Mouse (Mus musculus): Measurements from ENCODE around the gene Thop1. TPM values are rescaled to one million over a fixed set of nuclear protein-coding genes. Genes with fewer than 3 reads are reported as not detected.
"Not testable (repeated sequence)": the region's sequence is repeated elsewhere in the genome, so short reads cannot be mapped to it uniquely, and the experiment has no call there.

Thop1 gene
- polyA plus RNA-seq, 1 experiment from 2014 or later, result 87.7 TPM

DNA sequence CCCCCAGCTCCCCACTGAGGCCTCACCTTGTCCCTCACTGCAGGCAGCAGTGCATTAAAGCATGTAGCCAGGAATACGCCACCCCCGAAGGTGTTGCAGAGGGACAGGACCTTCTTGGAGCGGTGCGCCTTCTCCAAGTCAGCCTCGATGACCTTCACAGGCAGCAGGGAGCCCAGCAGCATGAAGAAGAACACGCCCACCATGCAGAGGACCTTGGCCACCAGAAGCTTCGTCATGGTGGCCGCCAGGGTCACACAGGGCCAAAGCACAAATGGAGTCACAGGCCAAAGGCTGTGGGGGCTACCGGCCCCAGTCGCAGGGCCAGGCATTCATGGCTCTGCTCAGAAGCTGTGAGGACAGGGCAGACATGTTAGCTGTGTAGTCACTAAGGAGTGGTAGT, 36.2 kb upstream of the Thop1 start:
- no peak overlapping the region for H3K9ac ChIP-seq
- no peaks in the 10 kb centered on the region for H3K27me3 ChIP-seq
- no peak overlapping the region for H3K27ac ChIP-seq (replicated peaks)
- H3K4me1 ChIP-seq, result no peaks in the 10 kb centered on the region; the same call in 1 of the 2 replicates
- peaks cover 35% of the 10 kb centered on the region for H3K36me3 ChIP-seq
- H3K4me3 ChIP-seq (replicated peaks), result no peak overlapping the region
- 78% methylated on average over 10 of the region's 10 CpGs for WGBS
- no peaks in the 10 kb centered on the region for H3K9me3 ChIP-seq (replicated peaks)
- H3K4me2 ChIP-seq (replicated peaks), result no peak overlapping the region
- no peak for ATAC-seq (ENCODE audit: insufficient number of reproducible peaks, low FRiP score, low TSS enrichment, low read depth)

DNA sequence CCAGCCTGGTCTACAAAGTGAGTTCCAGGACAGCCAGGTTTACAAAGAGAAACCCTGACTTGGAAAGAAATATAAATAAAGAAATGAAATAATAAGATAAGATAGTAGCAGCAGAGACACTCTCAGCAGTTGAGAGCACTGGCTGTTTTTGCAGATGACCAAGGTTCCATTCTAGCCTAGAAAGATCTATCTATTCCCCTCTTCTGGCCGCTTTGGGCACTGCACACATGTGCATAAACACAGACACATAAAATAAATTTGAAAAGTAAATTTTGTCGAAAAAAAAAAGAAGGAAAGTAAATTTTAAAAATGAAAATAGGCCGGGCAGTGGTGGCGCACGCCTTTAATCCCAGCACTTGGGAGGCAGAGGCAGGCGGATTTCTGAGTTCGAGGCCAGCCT, 33.6 kb upstream of the Thop1 start:
- H3K9ac ChIP-seq, result no peak overlapping the region
- WGBS, result 71% methylated on average over 7 of the region's 7 CpGs
- no peak for ATAC-seq (ENCODE audit: insufficient number of reproducible peaks, low FRiP score, low TSS enrichment, low read depth)
- peaks cover 24% of the 10 kb centered on the region for H3K36me3 ChIP-seq
- no peaks in the 10 kb centered on the region for H3K9me3 ChIP-seq (replicated peaks)
- no peaks in the 10 kb centered on the region for H3K27me3 ChIP-seq
- no peaks in the 10 kb centered on the region; the same call in 1 of the 2 replicates for H3K4me1 ChIP-seq
- H3K27ac ChIP-seq (replicated peaks), result no peak overlapping the region
- no peak overlapping the region for H3K4me3 ChIP-seq (replicated peaks)
- no peak overlapping the region for H3K4me2 ChIP-seq (replicated peaks)

DNA sequence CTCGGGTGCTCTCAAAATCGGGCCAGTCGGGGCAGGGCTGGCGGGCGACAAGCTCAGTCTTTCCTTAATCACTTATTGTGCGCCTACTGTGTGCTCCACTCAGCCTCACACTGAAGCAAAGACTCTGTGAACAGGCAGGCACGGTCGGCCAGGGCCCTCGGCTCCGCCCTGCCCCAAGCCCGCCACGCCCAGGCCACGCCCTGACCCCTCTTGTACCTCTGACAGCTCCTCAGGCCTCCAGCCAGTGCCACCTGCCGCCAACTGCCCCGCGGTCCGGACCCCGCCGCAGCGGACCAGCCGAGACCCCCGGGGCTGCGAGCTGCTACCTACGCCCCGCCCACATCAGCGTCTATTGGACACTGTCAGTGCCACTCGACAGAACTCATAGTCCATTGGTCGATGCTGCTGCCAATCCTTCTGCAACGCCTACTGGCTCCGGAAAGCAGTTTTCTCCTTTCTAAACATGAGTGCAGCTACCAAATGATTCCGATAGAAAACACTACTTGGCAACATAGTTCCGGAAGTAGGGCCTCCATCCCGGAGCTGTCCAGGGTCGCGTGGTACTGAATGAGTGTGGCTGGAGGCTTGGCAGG, 32.8 kb upstream of the Thop1 start, which contains the start of gene Slc39a3:
TSS of gene Slc39a3 (minus strand) at position 439 of the 593 bp plus-strand sequence.
- no peaks in the 10 kb centered on the region; the same call in 1 of the 2 replicates for H3K4me1 ChIP-seq
- H3K36me3 ChIP-seq, result peaks cover 16% of the 10 kb centered on the region
- peak within 1 kb of the TSS; percentile 91 for H3K4me3 ChIP-seq (replicated peaks)
- peak within 1 kb of the TSS; percentile 79 for H3K4me2 ChIP-seq (replicated peaks)
- H3K9ac ChIP-seq, result peak within 1 kb of the TSS; percentile 84
- H3K27me3 ChIP-seq, result no peaks in the 10 kb centered on the region
- H3K27ac ChIP-seq (replicated peaks), result no peak within 1 kb of the TSS
- WGBS, result under 1% methylated on average over 35 of the region's 35 CpGs
- peak; percentile 98 for ATAC-seq (ENCODE audit: insufficient number of reproducible peaks, low FRiP score, low TSS enrichment, low read depth)
- no peaks in the 10 kb centered on the region for H3K9me3 ChIP-seq (replicated peaks)

DNA sequence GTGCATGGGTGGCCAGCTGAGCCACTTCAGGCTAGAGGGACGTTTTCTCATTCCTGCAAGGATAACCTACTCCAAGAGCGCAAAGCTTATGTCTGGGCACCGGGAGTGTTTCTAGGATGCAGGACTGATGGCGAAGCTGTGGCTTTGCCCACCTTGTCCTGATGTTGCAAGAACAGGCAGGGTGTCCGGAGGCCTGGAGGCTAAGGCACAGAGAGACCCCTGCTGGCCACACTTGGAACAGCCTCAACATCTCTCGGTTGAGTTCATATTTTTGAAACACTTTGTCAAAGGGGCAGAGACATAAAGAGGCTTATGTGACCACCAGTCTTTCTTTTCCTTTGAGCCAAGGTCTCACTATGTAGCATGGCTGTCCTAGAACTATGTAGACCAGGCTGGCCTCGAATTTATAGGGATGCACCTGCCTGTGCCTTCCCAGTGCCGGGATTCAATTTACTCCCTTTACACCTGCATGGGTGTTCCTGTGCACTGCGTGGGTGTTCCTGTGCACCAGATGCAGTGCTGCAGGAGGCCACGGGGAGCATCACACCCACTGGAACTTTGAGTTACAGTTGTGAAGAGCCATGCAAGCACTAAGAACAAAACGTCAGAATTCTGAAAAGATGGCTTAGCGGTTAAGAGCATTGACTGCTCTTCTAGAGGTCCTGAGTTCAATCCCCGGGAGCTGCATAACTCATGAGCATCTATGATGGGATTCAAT, 28.2 kb upstream of the Thop1 start:
- WGBS, result 31% methylated on average over 13 of the region's 13 CpGs
- Histone ChIP-seq H3K9ac (no peak overlapping the region), H3K4me2 (replicated peaks) (no peak overlapping the region), H3K4me3 (replicated peaks) (no peak overlapping the region), H3K4me1 (no peaks in the 10 kb centered on the region; the same call in 1 of the 2 replicates), H3K36me3 (peaks cover 38% of the 10 kb centered on the region), H3K27me3 (no peaks in the 10 kb centered on the region), H3K27ac (replicated peaks) (no peak overlapping the region), H3K9me3 (replicated peaks) (no peaks in the 10 kb centered on the region)
- no peak for ATAC-seq (ENCODE audit: insufficient number of reproducible peaks, low FRiP score, low TSS enrichment, low read depth)

DNA sequence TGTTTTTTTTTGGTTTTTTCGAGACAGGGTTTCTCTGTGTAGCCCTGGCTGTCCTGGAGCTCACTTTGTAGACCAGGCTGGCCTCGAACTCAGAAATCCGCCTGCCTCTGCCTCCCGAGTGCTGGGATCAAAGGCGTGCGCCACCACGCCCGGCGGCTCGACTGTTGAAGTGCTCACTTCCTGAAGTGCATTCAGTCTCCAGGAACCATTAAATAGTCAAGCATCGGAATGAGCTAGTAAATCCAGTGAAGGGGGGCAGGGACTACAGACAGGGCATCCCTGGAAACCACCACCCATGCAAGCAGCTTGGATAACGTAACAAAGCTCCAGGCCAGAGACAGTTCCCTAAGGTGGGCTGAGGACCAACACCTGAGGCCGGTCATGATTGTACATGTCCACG, 24.6 kb upstream of the Thop1 start:
- H3K27ac ChIP-seq (replicated peaks); H3K9ac ChIP-seq; H3K4me3 ChIP-seq (replicated peaks); H3K4me2 ChIP-seq (replicated peaks); H3K9me3 ChIP-seq (replicated peaks); H3K4me1 ChIP-seq; ATAC-seq (ENCODE audit: insufficient number of reproducible peaks, low FRiP score, low TSS enrichment, low read depth); H3K27me3 ChIP-seq: not testable (repeated sequence)
- H3K36me3 ChIP-seq, result peaks cover 74% of the 10 kb centered on the region
- 91% methylated on average over 14 of the region's 14 CpGs for WGBS

DNA sequence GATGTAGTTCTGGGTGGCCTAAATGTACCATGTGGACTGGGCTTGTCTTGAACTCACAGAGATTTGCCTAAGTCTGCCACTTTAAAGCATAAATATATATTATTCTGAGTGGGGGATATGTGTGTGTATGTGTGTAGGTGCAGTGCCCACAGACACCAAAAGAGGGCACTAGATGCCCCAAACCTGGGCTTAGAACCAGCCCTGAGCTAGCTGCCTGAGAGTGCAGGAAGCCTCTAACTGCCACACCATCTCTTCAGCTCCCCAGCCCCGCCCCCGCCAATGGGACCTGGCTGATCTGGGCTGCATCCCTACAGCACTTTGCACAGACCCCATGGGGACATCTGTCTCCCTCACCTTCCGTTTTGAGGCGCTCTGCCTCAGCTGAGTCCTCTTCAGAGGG, 19.2 kb upstream of the Thop1 start:
- Histone ChIP-seq H3K27ac (replicated peaks) (no peak overlapping the region), H3K4me1 (no peaks in the 10 kb centered on the region), H3K36me3 (peaks cover 73% of the 10 kb centered on the region), H3K9me3 (replicated peaks) (no peaks in the 10 kb centered on the region), H3K27me3 (no peaks in the 10 kb centered on the region), H3K4me3 (replicated peaks) (no peak overlapping the region), H3K9ac (no peak overlapping the region), H3K4me2 (replicated peaks) (no peak overlapping the region)
- no peak for ATAC-seq (ENCODE audit: insufficient number of reproducible peaks, low FRiP score, low TSS enrichment, low read depth)
- WGBS, result 83% methylated on average over 4 of the region's 4 CpGs

DNA sequence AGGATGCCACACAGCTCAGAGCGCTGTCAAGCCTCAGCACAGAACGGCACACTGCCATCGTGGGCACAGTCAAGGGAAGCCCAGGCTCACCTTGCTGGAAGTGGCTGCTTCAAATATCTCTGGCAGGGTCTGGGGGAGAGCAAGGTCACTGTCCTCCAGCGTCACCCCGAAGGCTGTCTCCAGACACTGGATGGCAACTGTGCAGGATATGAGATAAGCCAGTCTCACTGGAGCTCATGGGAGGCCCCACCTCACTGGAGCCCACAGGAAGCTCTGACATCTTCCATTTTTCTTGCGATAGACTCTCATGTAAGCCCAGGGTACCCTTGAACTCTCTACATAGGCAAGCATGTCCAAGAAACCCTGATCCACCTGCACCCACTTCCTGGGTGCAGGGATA, 18.7 kb upstream of the Thop1 start:
- H3K27ac ChIP-seq (replicated peaks), result no peak overlapping the region
- H3K4me1 ChIP-seq, result 0 out of 2 replicates have a peak, but pooled peaks cover under 1% of the 10 kb centered on the region
- no peak overlapping the region for H3K4me2 ChIP-seq (replicated peaks)
- H3K27me3 ChIP-seq, result no peaks in the 10 kb centered on the region
- ATAC-seq (ENCODE audit: insufficient number of reproducible peaks, low FRiP score, low TSS enrichment, low read depth), result no peak
- no peaks in the 10 kb centered on the region for H3K9me3 ChIP-seq (replicated peaks)
- 95% methylated on average over 6 of the region's 6 CpGs for WGBS
- no peak overlapping the region for H3K9ac ChIP-seq
- peaks cover 68% of the 10 kb centered on the region for H3K36me3 ChIP-seq
- H3K4me3 ChIP-seq (replicated peaks), result no peak overlapping the region

DNA sequence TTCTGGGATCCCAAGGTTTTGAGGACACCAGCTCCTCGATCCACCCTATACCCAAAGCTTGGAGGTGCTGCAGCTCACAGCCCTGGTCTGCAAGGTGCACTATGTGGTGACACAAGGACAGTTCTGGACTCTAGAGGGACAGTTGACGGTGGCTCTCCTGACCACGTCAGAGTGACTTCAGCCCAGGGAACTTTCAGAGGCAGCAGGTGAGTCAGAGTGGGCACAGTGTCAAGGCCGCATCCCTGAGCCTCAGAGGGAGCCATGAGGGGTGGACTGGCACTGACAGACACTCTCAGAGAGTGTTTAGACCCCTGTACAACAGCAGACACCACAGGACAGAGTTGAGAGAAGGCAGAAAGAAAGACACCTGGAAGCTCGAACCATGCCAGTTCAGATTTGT, 17.3 kb upstream of the Thop1 start:
- Histone ChIP-seq H3K4me1 (peaks cover 11% of the 10 kb centered on the region; the same call in 1 of the 2 replicates), H3K4me2 (replicated peaks) (no peak overlapping the region), H3K4me3 (replicated peaks) (no peak overlapping the region), H3K27me3 (no peaks in the 10 kb centered on the region), H3K9me3 (replicated peaks) (no peaks in the 10 kb centered on the region), H3K9ac (no peak overlapping the region), H3K36me3 (peaks cover 53% of the 10 kb centered on the region), H3K27ac (replicated peaks) (no peak overlapping the region)
- 92% methylated on average over 5 of the region's 5 CpGs for WGBS
- no peak for ATAC-seq (ENCODE audit: insufficient number of reproducible peaks, low FRiP score, low TSS enrichment, low read depth)

DNA sequence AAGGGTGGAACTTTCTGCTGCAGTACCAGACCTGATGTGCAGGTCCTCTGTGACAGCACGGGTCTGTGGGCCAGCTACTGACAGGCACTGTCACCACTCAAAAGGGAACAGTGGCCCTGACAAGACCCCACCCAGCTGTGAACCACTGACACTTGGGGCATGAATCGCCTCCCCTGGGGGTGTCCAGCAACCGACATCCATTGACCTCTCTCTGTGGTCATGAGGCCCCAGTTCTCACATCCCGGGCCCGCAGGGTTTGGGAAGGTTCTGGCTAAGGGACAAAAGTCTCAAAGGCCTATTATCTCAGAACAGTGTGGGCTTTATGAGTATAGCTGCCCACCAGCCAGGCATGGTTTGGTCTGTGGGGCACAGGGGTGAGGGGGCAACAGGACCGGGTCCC, 14.7 kb upstream of the Thop1 start:
- Histone ChIP-seq H3K4me2 (replicated peaks) (no peak overlapping the region), H3K4me3 (replicated peaks) (no peak overlapping the region), H3K27ac (replicated peaks) (no peak overlapping the region), H3K9me3 (replicated peaks) (no peaks in the 10 kb centered on the region), H3K27me3 (no peaks in the 10 kb centered on the region), H3K9ac (no peak overlapping the region), H3K36me3 (peaks cover 27% of the 10 kb centered on the region), H3K4me1 (peaks cover 32% of the 10 kb centered on the region)
- ATAC-seq (ENCODE audit: insufficient number of reproducible peaks, low FRiP score, low TSS enrichment, low read depth), result no peak
- 79% methylated on average over 6 of the region's 6 CpGs for WGBS

DNA sequence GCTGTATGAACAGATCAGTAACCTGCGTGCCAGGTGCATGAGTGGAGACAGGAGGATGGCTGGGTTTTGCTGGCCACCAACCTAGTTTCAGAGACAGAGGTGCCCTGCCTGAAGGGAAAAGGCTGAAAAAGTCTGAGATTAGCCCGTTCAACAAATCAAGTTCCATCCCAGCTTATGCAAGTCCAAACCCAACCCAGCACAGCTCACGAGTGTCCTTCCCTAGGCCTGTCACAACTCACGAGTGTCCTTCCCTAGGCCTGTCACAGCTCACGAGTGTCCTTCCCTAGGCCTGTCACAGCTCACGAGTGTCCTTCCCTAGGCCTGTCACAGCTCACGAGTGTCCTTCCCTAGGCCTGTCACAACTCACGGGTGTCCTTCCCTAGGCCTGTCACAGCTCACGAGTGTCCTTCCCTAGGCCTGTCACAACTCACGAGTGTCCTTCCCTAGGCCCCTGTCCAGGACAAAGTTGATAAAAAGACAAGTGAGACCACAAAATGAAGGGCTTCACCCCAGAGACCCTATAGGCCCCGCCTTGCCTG, 14.0 kb upstream of the Thop1 start:
- peaks cover 32% of the 10 kb centered on the region for H3K4me1 ChIP-seq
- H3K27ac ChIP-seq (replicated peaks); H3K4me2 ChIP-seq (replicated peaks); ATAC-seq (ENCODE audit: insufficient number of reproducible peaks, low FRiP score, low TSS enrichment, low read depth); H3K27me3 ChIP-seq; H3K9me3 ChIP-seq (replicated peaks); H3K4me3 ChIP-seq (replicated peaks); H3K9ac ChIP-seq: not testable (repeated sequence)
- WGBS, result 80% methylated on average over 11 of the region's 11 CpGs
- peaks cover 20% of the 10 kb centered on the region for H3K36me3 ChIP-seq

DNA sequence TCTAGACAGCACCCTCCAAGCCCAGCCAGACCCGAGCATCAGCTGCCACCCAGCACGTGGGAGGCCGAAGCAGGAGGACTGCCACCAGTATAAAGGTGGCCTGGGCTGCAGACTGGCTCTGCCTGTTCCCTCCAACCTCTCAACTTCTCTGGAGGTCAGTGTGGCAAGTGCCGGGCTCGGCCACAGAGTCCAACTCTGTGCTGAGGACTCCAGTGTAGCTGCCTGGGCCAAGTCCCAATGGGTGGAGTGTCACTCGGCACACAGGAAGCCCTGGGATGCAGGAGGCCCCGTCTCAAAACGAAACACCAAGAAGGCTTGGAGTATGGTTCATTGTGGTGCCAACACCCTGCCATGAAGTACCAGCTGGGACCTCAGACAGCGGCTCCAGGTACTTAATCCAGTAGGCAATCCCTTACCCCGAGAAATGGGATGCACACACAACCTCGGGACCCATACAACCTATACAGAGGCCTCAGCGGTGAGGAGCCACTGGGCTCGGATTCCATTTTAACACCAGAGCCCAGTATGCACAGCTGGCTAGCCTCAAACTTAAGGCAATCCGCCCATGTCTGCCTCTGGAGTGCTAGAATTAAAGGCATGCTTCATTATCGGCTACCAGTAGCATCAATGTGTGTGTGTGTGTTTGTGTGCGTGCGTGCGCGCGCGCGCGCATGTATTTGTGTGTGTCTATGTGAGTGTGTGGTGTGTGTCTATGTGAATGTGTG, 12.3 kb upstream of the Thop1 start:
- Histone ChIP-seq H3K4me2 (replicated peaks) (no peak overlapping the region), H3K4me1 (peaks cover 32% of the 10 kb centered on the region), H3K9me3 (replicated peaks) (no peaks in the 10 kb centered on the region), H3K27me3 (no peaks in the 10 kb centered on the region), H3K9ac (peak overlapping the region; percentile 12; the same call in 1 of the 2 replicates), H3K27ac (replicated peaks) (no peak overlapping the region), H3K4me3 (replicated peaks) (no peak overlapping the region), H3K36me3 (peaks cover 3% of the 10 kb centered on the region; the same call in 1 of the 2 replicates)
- no peak for ATAC-seq (ENCODE audit: insufficient number of reproducible peaks, low FRiP score, low TSS enrichment, low read depth)
- WGBS, result 93% methylated on average over 23 of the region's 23 CpGs
